Mouse (Mus musculus) C2C12 (cell line): ENCODE data around the gene Ccdc163. TPM values are rescaled to one million over a fixed set of nuclear protein-coding genes. Genes with fewer than 3 reads are reported as not detected.
"Not testable (repeated sequence)": the region's sequence is repeated elsewhere in the genome, so short reads cannot be mapped to it uniquely, and the experiment has no call there.

Source experiments
- H3K27me3 ChIP-seq: one replicate; pipeline ENCODE4 v1.6.1; 2011; ENCODE audit not compliant: control insufficient read depth, insufficient read depth, insufficient read length
- H3K36me3 ChIP-seq: one replicate; pipeline ENCODE4 v1.6.1; 2011; ENCODE audit not compliant: control insufficient read depth, insufficient read depth
- H3K4me3 ChIP-seq: one replicate; pipeline ENCODE4 v1.5.1; 2011; ENCODE audit warnings: mild to moderate bottlenecking, control low read depth; ENCODE audit not compliant: poor library complexity, insufficient read depth, severe bottlenecking
- H3K79me2 ChIP-seq: one replicate; pipeline ENCODE4 v1.6.1; 2011; ENCODE audit not compliant: control insufficient read depth, insufficient read depth
- H3K79me3 ChIP-seq: one replicate; pipeline ENCODE4 v1.6.1; 2011; ENCODE audit warnings: low read depth, control low read depth
- H3ac ChIP-seq: one replicate; pipeline ENCODE3; 2011; ENCODE audit warnings: low read depth; ENCODE audit not compliant: control insufficient read depth, insufficient read length
- CEBPB ChIP-seq: IDR thresholded peaks from one replicate; pipeline ENCODE4 v1.6.1; 2011; ENCODE audit warnings: low read depth, mild to moderate bottlenecking, control low read depth, moderate library complexity
- CTCF ChIP-seq: IDR thresholded peaks from one replicate; pipeline ENCODE4 v1.5.1; 2011; ENCODE audit not compliant: control insufficient read depth, insufficient read depth, insufficient read length
- FOSL1 ChIP-seq: IDR thresholded peaks from one replicate; pipeline ENCODE4 v1.8.0; 2011; ENCODE audit warnings: mild to moderate bottlenecking, low read length; ENCODE audit not compliant: poor library complexity, insufficient read depth, severe bottlenecking
- MAX ChIP-seq: IDR thresholded peaks from one replicate; pipeline ENCODE4 v1.6.1; 2011; ENCODE audit warnings: mild to moderate bottlenecking, control low read depth
- MYOD1 ChIP-seq: IDR thresholded peaks from one replicate; pipeline ENCODE4 v1.6.1; 2011; ENCODE audit warnings: low read depth; ENCODE audit not compliant: control insufficient read depth, insufficient read length
- MYOG ChIP-seq: IDR thresholded peaks from one replicate; pipeline ENCODE4 v1.6.1; 2011; ENCODE audit not compliant: control insufficient read depth, insufficient read length; ENCODE audit errors: extremely low read depth
- USF1 ChIP-seq: IDR thresholded peaks from one replicate; pipeline ENCODE4 v1.6.1; 2011; ENCODE audit warnings: low read depth, mild to moderate bottlenecking, control low read depth, moderate library complexity
- long read RNA-seq, 2 experiments: library from polyadenylated mRNA; unstranded; transcript quantifications; one replicate each; pipeline ENCODE4 v2.0.0; 2019 to 2020
- polyA plus RNA-seq: library from polyadenylated mRNA; unstranded; fragments of >200 nt; fragmentation: generic; extraction: Trizol; gene quantifications from one replicate; pipeline ENCODE4 v1.2.1, GENCODE M21; 2012; ENCODE audit warnings: missing spikeins

Gene Ccdc163
- 22.0 TPM for polyA plus RNA-seq
- long read RNA-seq, experiment 1, partial matches to known transcripts, result 1 of 12 reads
- long read RNA-seq, experiment 1, other reads (novel, unspliced or antisense), result 10 of 12 reads
- long read RNA-seq, experiment 2, transcript Ccdc163-204 (10 exons, 1,213 nt), result major isoform, 5 of 21 reads
- long read RNA-seq, experiment 2, partial matches to known transcripts, result 1 of 21 reads
- long read RNA-seq, experiment 2, other reads (novel, unspliced or antisense), result 14 of 21 reads

- Histone ChIP-seq H3K79me2 (no peaks in the 10 kb centered on the region), H3ac (peak within 1 kb of the TSS; percentile 70), H3K79me3 (peaks cover 3% of the 10 kb centered on the region), H3K27me3 (no peaks in the 10 kb centered on the region), H3K36me3 (peaks cover 15% of the 10 kb centered on the region), H3K4me3 (peak within 1 kb of the TSS; percentile 55)
- TF ChIP-seq CEBPB (no peak), FOSL1 (no peak), CTCF (no peak), MAX (no peak), MYOG (no peak), MYOD1 (no peak), USF1 (no peak)
Measured at GRCm38 (mm10) chr4:116708201-116708764, at the start of gene Ccdc163, which contains the start of gene Mmachc. Gene Ccdc163 (plus strand): TSS chr4:116708509. Gene Mmachc (minus strand): TSS chr4:116708406.

DNA sequence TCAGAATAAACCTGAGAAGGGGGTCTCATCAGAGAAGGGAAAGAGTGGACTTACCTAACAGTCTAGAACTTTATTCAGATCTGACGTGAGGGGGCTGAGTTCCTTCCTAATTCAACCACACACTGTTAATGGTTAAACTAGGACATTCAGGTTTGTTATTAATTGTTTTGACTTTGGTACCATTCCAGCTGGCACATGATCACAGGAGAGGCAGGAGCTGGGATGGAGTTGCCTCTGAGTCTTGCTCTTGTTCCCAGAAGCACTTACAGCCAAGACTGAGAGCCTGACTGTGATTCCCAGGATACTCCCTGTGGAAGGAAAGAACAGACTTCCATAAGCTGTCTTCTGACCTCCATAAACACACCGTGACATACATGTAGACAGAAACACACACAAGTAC, 48.8 kb upstream of the Ccdc163 start:
- Histone ChIP-seq H3K4me3 (no peak overlapping the region), H3K27me3 (no peaks in the 10 kb centered on the region), H3ac (no peak overlapping the region), H3K79me2 (no peaks in the 10 kb centered on the region), H3K36me3 (no peaks in the 10 kb centered on the region), H3K79me3 (no peaks in the 10 kb centered on the region)
- TF ChIP-seq FOSL1 (no peak), MYOD1 (no peak), MAX (no peak), CEBPB (no peak), MYOG (no peak), CTCF (no peak), USF1 (no peak)

DNA sequence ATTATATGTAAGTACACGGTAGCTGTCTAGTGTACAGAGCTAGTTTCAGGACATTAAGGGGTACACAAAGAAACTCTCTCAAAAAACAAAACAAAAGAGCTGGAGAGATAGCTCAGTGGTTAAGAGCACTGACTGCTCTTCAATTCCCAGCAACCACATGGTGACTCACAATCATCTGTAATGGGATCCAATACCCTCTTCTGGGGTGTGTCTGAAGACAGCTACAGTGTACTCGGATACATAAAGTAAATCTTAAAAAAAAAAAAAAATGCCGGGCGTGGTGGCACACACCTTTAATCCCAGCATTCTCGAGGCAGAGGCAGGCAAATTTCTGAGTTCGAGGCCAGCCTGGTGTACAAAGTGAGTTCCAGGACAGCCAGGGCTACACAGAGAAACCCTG, 48.4 kb upstream of the Ccdc163 start:
- not testable (repeated sequence) for H3K79me2 ChIP-seq, H3ac ChIP-seq, H3K79me3 ChIP-seq, H3K4me3 ChIP-seq, H3K27me3 ChIP-seq, H3K36me3 ChIP-seq

GRCm38 (mm10) chr4:116660829-116661228, 47.5 kb upstream of the Ccdc163 start:
- H3ac ChIP-seq, result no peak overlapping the region
- no peak overlapping the region for H3K4me3 ChIP-seq
- TF ChIP-seq MYOG (no peak), CTCF (no peak), MYOD1 (no peak), USF1 (no peak), CEBPB (no peak), FOSL1 (no peak), MAX (no peak)
- no peaks in the 10 kb centered on the region for H3K79me2 ChIP-seq
- H3K36me3 ChIP-seq, result no peaks in the 10 kb centered on the region
- H3K79me3 ChIP-seq, result no peaks in the 10 kb centered on the region
- no peaks in the 10 kb centered on the region for H3K27me3 ChIP-seq

- H3K4me3 ChIP-seq, result no peak overlapping the region
- no peaks in the 10 kb centered on the region for H3K79me2 ChIP-seq
- no peaks in the 10 kb centered on the region for H3K79me3 ChIP-seq
- H3ac ChIP-seq, result no peak overlapping the region
- H3K36me3 ChIP-seq, result no peaks in the 10 kb centered on the region
- TF ChIP-seq CTCF (no peak), FOSL1 (no peak), CEBPB (no peak), MYOG (no peak), USF1 (no peak), MAX (no peak), MYOD1 (no peak)
- H3K27me3 ChIP-seq, result no peaks in the 10 kb centered on the region
Measured at GRCm38 (mm10) chr4:116661998-116662397, 46.3 kb upstream of the Ccdc163 start.

- H3K36me3 ChIP-seq, result no peaks in the 10 kb centered on the region
- no peak for TF ChIP-seq FOSL1
- peak; percentile 78 for TF ChIP-seq MYOD1
- no peaks in the 10 kb centered on the region for H3K27me3 ChIP-seq
- no peaks in the 10 kb centered on the region for H3K79me2 ChIP-seq
- no peaks in the 10 kb centered on the region for H3K79me3 ChIP-seq
- no peak overlapping the region for H3K4me3 ChIP-seq
- peak overlapping the region; percentile 30 for H3ac ChIP-seq
Measured at GRCm38 (mm10) chr4:116666625-116667024, 41.7 kb upstream of the Ccdc163 start.
